Mouse (Mus musculus) olfactory bulb, adult 2 months (tissue): ENCODE measurements around the gene Ankrd60. TPM values are rescaled to one million over a fixed set of nuclear protein-coding genes. Genes with fewer than 3 reads are reported as not detected.

ENCODE experiments used
- H3K27ac ChIP-seq: fragments of 200-500 bp; 2 replicates; pipeline ENCODE4 v1.5.1; 2012; ENCODE audit warnings: low read depth, low read length; ENCODE audit not compliant: insufficient read depth
- H3K4me1 ChIP-seq: fragments of 200-500 bp; 2 replicates; pipeline ENCODE4 v1.6.1; 2012; ENCODE audit warnings: low read length; ENCODE audit not compliant: control insufficient read depth, insufficient read depth
- H3K4me3 ChIP-seq: fragments of 200-500 bp; 2 replicates; pipeline ENCODE4 v1.5.1; 2012; ENCODE audit warnings: mild to moderate bottlenecking, low read depth, low read length, moderate library complexity; ENCODE audit not compliant: insufficient read depth
- CTCF ChIP-seq: fragments of 200-500 bp; IDR thresholded peaks from 2 replicates; pipeline ENCODE4 v1.5.1; 2012; ENCODE audit warnings: low read depth, mild to moderate bottlenecking, low read length, moderate library complexity; ENCODE audit not compliant: insufficient read depth
- POLR2A ChIP-seq: fragments of 200-500 bp; IDR thresholded peaks from 2 replicates; pipeline ENCODE4 v1.6.1; 2012; ENCODE audit warnings: mild to moderate bottlenecking, low read depth, low read length, moderate library complexity; ENCODE audit not compliant: insufficient read depth
- WGBS: fragments of 180-500 bp; shearing (Covaris S2); methylation state at CpG from one replicate; pipeline ENCODE4 v1.1.7; 2018; 5-methylcytosine and 5-hydroxymethylcytosine counted together
- polyA plus RNA-seq: library from polyadenylated mRNA; stranded (reverse); fragments of >200 nt; gene quantifications from 2 replicates; pipeline ENCODE4 v1.2.4, GENCODE M21; 2012; ENCODE audit warnings: low replicate concordance; ENCODE audit not compliant: missing spikeins, insufficient read depth, insufficient read length

The Ankrd60 gene
- polyA plus RNA-seq, result not detected in 2 replicates

DNA sequence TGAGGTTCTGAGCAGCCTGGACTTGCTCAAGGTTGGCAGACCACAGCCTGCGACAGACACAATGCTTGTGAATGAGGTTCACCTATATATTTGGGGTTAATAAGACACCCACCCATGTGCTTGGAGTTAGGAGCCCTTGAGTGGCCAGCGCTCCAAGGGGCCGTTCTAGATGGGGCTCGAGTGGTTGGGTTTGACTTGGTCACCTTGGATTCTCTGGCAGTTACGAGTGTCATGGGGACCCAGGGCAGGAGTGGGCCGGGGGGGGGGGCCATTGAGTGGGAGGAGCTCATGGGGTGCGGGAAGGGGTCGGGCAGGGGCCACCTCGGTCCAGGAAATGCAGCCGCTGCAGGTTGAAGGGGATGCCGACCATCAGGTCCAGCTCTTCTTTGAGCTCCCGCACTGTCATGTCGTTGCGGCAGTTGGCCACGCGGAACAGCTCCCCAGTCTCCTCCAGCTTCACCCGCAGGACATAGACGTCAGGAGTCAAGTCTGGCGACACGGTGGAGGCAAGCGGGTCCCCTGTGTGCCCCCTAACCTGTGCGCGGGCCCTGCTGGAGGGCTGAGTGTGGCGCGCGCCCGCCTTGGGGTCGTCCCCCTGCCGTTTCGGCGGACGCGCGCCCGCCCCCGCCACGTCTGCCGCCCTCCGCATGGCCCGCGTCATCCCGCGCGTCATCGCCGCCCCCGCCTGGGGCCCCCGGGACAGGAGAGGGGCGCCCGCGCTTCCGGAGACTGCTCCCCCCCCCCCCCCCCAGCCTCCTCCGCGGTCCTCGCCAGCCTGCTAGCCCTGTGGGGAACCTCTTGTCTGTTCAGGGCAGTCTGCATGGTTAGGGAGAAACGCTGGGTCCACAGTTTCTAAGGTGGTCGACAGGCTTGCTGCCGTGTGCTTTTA, at the start of gene Ankrd60:
Gene Ankrd60, minus strand, starts transcription at position 697 of the 889 bp plus-strand sequence.
- H3K4me3 ChIP-seq, result peak within 1 kb of the TSS; percentile 33; the same call in 1 of the 2 replicates
- H3K4me1 ChIP-seq, result peaks cover 7% of the 10 kb centered on the region; the same call in 1 of the 2 replicates
- WGBS, result 11% methylated on average over 51 of the region's 58 CpGs

DNA sequence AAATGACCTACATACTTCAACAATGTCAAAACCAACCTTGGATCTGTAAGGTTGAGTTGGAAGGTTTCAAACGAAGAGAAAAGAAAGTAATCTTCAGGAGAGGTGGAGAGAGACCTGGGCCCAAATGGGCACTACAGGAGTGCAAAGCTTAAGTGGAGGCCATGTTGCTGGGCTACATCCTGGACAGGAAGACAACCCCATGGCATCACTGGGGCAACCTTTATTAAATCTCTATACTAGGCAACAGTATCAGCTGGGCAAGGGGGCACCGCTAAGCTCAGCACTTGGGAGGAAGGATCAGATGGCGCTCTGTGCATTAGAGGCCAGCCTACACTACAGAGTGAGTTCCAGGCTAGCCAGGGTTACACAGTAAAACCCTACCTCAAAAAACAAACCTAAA, 47.6 kb upstream of the Ankrd60 start:
- Histone ChIP-seq H3K27ac (no peak overlapping the region), H3K4me1 (no peaks in the 10 kb centered on the region), H3K4me3 (no peak overlapping the region)
- 97% methylated on average over 3 of the region's 3 CpGs for WGBS
- TF ChIP-seq CTCF, result no peak

More for the DNA sequence above, at the start of gene Ankrd60:
- TF ChIP-seq POLR2A (no peak), CTCF (no peak)
- H3K27ac ChIP-seq, result no peak within 1 kb of the TSS

DNA sequence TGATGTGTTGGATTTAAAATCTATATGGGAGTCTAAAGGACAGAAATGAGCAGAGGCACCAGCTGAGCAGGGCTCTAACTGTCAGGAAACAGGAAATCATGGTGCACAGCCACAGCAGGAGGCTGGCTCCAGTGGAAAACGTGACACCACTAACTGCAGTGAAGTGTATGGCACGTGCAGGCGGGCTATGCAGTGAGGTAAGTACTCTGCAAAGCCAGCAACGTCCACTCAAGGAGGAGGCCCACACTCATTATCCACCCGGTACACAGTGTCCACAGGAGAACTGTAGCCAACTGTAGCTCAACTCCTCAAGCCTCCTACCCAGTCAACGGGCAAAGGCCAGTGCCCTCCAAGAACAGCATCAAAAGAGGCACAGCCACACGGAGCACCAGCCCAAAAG, 46.5 kb upstream of the Ankrd60 start:
- WGBS, result 78% methylated on average over 7 of the region's 7 CpGs
- H3K4me1 ChIP-seq, result no peaks in the 10 kb centered on the region
- no peak overlapping the region for H3K27ac ChIP-seq
- TF ChIP-seq CTCF (no peak), POLR2A (no peak)
- H3K4me3 ChIP-seq, result no peak overlapping the region

DNA sequence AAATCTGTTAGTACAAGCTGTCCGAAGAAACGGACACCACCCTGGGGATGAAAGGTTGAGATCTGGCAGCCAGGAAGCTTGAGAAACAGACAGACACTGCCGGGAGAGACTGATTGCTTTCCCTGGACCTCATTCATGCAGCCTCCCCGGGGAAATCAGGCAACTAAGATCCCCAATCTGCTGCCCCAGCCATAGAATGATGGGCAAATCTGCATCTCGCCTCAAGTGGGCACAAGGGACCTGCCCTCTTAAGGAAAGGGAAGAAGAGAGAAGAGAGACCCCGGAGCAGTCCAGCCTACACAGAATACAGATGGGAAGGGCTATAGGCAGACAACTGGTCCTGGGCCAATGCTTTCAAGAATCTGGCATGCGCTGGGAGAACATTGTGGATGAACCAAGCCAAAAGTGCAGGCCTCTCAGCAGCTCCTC, 44.0 kb upstream of the Ankrd60 start:
- Histone ChIP-seq H3K4me1 (no peaks in the 10 kb centered on the region), H3K27ac (no peak overlapping the region), H3K4me3 (no peak overlapping the region)
- TF ChIP-seq POLR2A (no peak), CTCF (no peak)
- WGBS, result 79% methylated on average over 7 of the region's 7 CpGs

DNA sequence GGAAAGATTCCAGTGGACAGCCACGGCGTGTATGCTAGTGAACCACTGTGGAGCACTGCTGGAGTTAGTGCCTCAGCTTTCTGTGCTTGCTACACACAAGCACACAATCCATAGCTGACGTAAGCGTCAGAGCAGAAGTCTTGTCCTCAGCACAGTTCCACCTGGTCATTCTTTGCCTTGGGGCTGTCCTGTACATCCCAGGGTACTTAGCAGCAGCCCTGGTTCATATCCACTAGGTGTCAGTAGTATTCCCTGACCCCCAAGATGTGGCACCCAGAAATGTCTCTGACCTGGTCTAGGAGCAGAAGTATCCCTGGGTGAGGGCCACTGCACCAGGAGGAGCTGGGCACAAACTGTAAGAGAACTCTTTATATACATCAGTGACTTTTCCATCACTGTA, 42.5 kb upstream of the Ankrd60 start:
- 97% methylated on average over 4 of the region's 4 CpGs for WGBS
- Histone ChIP-seq H3K4me3 (no peak overlapping the region), H3K27ac (no peak overlapping the region), H3K4me1 (no peaks in the 10 kb centered on the region)
- TF ChIP-seq CTCF (no peak), POLR2A (no peak)

DNA sequence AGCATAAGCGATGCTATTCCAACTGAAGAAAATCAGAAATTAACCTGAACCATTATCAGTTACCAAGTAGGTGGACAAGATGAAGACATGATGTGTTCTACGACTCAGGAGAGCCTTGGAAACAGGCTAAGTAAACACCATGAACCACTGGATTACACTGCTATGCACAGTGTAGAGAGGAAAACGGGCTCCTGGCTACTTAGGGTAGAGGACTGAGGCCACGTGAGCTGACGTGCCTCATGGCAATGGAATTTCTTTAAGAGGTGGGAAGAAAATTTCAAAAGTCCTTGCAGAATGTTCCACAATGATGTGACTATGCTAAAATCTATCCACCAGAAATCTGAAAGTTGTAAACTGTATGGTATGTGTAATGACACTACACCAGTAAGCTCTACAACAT, 41.0 kb upstream of the Ankrd60 start:
- Histone ChIP-seq H3K4me1 (no peaks in the 10 kb centered on the region), H3K4me3 (no peak overlapping the region), H3K27ac (no peak overlapping the region)
- TF ChIP-seq CTCF, result no peak
- no peak for TF ChIP-seq POLR2A
- WGBS, result 94% methylated on average over 5 of the region's 5 CpGs

DNA sequence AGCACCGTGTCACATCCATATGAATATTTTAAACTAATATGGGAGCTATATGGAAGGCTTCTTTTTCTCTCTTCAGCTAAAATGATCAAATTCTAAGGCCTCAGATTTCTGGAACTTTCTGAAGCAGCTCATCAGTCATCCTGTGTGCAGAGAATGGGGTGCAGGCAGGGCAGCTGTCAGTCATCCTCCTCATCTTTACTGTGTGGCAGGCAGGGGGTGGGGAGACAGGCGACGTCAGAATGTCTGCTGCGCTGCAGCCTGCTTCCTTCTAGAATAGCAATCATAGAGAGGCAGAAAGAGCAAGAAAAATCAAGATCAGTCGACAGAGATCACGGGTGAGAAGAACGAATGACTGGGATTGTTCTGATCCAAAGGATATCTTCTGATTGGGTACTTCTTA, 38.0 kb upstream of the Ankrd60 start:
- H3K4me3 ChIP-seq, result no peak overlapping the region
- no peak overlapping the region for H3K27ac ChIP-seq
- TF ChIP-seq POLR2A (no peak), CTCF (no peak)
- H3K4me1 ChIP-seq, result no peaks in the 10 kb centered on the region
- WGBS, result 76% methylated on average over 7 of the region's 7 CpGs

DNA sequence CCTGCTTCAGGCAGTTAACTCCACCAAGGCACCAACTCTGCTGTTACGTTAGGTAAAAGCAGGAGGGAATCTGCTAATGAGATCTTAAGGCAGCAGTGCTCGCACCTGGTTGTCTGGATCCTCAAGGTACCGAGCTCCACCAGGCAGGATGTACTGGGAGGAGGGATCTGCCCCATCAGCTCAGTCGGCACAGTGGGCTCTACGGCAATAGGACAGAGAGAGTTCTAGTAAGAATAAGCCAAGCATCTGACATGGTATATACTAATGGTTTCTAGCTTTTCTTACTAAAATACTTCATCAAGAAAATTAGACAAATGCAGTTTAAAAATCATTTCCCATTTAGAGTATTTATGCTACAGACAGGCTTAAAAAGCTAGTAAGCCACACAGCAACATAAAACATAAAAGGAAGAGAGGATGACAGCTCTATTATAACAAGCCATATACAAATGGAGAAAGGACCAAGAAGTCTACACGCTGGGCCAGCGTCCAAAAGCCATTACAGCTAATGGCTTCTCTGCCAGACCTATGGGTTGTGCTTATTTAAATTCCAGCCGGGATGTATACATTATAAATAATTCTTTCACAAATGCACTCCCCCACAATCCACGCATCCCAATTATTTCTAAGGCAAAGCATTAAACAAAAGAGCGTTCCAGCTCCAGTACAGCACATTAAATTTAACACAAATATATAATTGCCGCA, 37.4 kb upstream of the Ankrd60 start:
- WGBS, result 83% methylated on average over 11 of the region's 11 CpGs
- Histone ChIP-seq H3K27ac (no peak overlapping the region), H3K4me3 (no peak overlapping the region), H3K4me1 (no peaks in the 10 kb centered on the region)
- no peak for TF ChIP-seq POLR2A
- TF ChIP-seq CTCF, result no peak

DNA sequence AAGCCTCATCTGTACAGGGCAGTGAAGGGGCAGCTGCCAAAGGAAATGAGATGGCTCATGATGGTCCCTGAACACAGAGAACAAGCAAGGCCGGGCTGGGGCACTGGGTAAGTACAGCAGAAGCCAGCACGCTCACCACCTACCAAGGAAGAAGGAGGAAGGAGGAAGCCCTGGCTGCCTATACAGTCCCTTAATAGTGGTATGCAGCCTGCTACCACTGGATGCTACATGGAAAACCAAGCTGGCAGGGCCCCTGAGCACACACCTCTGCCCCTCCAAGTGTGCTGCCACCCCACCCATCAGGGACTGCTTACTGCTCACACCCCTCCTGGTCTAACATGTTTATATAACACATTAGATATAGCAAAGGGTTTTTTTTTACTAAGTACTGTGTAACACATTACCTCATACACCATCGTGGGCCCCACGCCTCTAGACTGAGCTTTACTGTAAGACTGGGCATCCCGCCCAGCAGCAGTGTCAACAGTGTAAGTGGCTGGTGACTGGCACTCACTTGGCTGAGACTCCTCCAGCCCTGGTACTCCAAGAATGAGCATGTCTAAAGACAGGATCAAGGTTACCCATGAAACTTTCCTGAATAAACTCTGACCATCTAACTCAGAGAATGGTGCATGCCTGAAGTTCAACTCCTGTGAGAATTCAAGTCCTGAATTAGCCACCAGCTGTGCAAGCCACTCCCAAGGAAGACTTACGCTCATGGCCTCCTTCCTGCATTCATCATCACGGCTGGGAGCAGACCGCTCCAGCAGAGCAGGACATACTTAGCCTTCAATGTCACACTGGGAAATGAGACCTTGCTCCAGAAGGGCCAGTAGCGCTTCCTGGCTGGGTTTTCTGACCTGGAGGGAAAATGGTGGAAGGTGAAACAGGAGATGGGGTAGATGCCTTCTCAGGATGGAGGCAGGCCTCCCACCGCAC, 30.1 kb upstream of the Ankrd60 start:
- no peak for TF ChIP-seq CTCF
- no peak for TF ChIP-seq POLR2A
- H3K27ac ChIP-seq, result no peak overlapping the region
- 79% methylated on average over 10 of the region's 10 CpGs for WGBS

More for the DNA sequence above, 30.1 kb upstream of the Ankrd60 start:
- Histone ChIP-seq H3K4me1 (no peaks in the 10 kb centered on the region), H3K4me3 (no peak overlapping the region)
